Mouse (Mus musculus): ENCODE data around the gene Prl2c2. TPM values are rescaled to one million over a fixed set of nuclear protein-coding genes. Genes with fewer than 3 reads are reported as not detected.

The Prl2c2 gene
- not detected in 2 replicates for polyA plus RNA-seq (2012; rRNA removed)

DNA sequence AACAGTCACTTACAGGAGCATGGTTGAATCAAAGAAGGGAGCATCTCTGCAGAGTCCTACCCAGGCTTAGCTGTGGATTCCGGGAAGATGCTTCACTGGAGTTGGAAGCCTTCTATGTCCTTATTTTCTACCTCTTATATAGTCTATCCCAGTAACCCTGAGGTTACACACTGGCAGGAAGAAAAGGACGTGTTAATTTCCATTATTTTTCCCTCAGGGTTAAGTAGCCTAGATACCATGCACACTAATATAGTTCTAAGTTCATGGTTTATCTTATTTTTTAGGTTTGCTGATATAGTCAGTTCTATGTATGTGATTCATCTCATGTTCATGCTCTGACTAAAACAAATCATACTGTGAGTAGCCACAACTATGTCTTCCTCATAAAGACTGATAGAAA lies at the start of gene Prl2c2:
Prl2c2 (minus strand) TSS at position 101 of the 400 bp plus-strand sequence.

Other genes with a start within 250 kb of the Prl2c2 start
- not detected in 2 replicates for gene Prl2c3, start 205.3 kb downstream of the Prl2c2 start, polyA plus RNA-seq (2012; rRNA removed)
- not detected in 2 replicates for gene Prl2c5, start 177.3 kb upstream of the Prl2c2 start, polyA plus RNA-seq (2012; rRNA removed)

Measured in liver, embryonic 18 days (tissue).